Mouse (Mus musculus): ENCODE measurements around the gene Ltbp2. TPM values are rescaled to one million over a fixed set of nuclear protein-coding genes. Genes with fewer than 3 reads are reported as not detected.

Ltbp2 gene
- total RNA-seq, 2 experiments from 2014 or later = 5.6 to 6.1 TPM

DNA sequence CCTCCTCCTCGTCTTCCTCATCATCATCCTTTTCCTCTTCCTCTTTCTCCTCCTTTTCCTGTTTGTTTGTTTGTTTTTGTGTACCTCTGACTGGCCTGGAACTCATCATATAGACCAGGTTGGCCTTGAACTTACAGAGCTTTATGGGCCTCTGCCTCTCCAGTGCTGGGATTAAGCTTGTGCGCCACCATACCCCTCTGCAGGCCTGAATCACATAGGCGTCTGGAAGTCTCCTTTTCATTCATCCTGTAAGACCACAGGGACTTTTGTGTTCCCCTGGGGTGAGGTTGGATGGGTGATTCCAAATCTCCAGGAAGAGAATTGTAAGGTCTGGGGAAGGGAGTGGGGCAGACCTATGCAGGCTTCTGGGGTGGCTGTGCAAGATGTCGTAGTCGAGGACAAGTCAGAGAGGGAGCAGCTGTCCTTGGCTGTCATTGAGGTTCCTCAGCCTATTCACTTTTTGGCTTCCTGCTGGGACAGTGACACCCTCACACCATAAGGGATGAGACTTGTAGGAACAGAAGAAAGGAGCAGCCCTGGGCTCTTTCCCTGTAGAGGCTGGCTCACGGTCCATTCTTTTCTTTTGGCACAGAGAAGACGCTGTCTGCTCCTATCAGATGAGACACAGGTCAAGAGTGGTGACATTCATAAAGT lies 8.2 kb upstream of the Ltbp2 start:
- DNase-seq = peak; percentile 43 to 48
- intact Hi-C loops (cut with DNase I) = no loop called here

- intact Hi-C loops (cut with DNase I) = no loop called here
- no peak for DNase-seq
These were observed 6.5 kb upstream of the Ltbp2 start for GRCm38 (mm10) chr12:84882796-84883195.

DNA sequence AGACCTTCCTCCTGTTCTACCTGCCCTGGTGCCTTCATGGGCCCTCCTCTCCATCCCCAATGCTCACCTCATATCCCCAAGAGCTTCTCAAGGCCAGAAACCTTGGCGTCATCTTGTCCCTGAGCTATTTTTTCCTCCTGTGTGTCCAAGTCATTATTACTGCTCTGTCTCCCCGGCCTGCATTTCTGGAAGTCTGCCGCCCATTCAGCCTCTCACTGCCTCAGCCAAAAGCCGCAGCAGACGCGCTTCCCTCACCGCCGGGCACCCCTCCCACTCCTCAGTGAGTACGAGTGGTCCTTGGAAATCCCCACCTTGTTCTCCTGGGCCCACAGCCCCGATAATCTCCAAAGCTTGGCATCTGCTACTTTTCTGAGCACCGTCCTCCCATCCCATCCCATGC lies 3.8 kb upstream of the Ltbp2 start:
- intact Hi-C loops (cut with DNase I) = no loop called here
- DNase-seq = peak in 1 of 2 experiments; percentile 60

DNA sequence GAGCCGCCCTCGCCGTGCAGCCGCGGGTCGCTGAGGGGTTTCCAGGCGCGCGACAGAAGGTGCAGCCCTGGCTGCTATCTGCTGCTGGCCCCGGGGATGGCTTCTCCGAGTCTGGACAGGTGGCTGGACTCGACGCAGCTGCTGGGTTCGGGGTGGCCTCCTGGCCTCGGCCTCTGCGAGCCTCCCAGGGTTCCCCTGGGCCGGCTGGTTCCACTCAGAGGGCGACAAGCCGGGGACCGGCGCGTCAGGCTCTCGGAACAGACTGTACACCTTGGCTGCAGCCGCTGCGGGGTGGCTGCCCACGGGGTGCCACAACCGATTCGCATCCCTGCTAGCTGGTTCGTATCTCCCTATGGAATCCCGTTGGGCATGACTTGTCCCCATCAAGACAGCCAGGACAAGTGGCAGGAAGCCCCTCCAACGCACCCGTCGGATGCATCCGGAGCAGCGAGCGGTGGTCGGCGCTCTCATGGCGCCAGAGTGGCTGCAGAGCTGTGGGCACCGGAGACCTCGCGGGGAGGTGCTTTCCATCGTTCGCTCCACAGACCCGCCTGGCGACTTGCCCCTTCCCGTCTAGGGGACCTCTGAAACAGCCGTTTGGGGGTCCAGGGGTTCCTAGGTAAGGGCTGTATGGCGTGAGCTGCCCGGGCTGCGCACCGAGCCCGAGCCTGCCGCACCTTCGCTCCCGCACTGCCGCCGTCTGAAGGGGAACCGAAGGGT lies 411 bp downstream of the Ltbp2 start:
- intact Hi-C loops (cut with DNase I) = loop anchor here (5.0 kb wide), 2 partner anchors 89 to 96 kb away; partner anchors contain the start of genes Arel1 and Fcf1
- peak in 1 of 2 experiments; percentile 34 for DNase-seq

DNA sequence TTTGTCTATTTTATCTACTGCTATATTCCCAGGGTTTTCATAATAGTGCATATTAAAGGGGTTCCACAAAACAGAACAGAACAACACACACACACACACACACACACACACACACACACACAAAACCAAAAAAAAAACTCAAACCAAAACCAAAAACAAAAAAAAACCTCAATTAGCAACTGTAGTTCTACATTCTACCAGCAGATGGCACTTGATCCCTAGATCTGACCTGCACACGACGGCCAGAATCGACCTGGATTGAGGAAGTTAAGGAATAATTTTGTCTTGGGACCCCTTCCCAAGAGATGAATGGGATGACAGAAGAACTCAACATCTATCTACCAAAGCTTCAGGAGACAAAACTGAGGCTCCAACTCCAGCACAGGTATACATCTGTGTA lies 2.9 kb downstream of the Ltbp2 start:
- intact Hi-C loops (cut with DNase I) = loop anchor here (5.0 kb wide), 2 partner anchors 159 to 194 kb away; no protein-coding TSS in a partner anchor
- DNase-seq = peak in 1 of 2 experiments; percentile 48

- no peak for DNase-seq
- intact Hi-C loops (cut with DNase I) = loop anchor here (5.0 kb wide), 2 partner anchors 160 to 195 kb away; no protein-coding TSS in a partner anchor
These were observed 4.0 kb downstream of the Ltbp2 start for GRCm38 (mm10) chr12:84872310-84872709.

GRCm38 (mm10) chr12:84865431-84865830 lies 10.9 kb downstream of the Ltbp2 start:
- intact Hi-C loops (cut with DNase I) = no loop called here
- no peak for DNase-seq

- no peak for DNase-seq
- intact Hi-C loops (cut with DNase I) = no loop called here
These were observed 11.5 kb downstream of the Ltbp2 start for GRCm38 (mm10) chr12:84864801-84865200.

GRCm38 (mm10) chr12:84863196-84863595 lies 13.1 kb downstream of the Ltbp2 start:
- intact Hi-C loops (cut with DNase I) = no loop called here
- no peak for DNase-seq

- peak; percentile 70 to 77 for DNase-seq
- intact Hi-C loops (cut with DNase I) = no loop called here
These were observed 14.0 kb downstream of the Ltbp2 start for GRCm38 (mm10) chr12:84862136-84862910.

- intact Hi-C loops (cut with DNase I) = no loop called here
- DNase-seq = no peak
These were observed 17.9 kb downstream of the Ltbp2 start for GRCm38 (mm10) chr12:84858149-84859113.

DNA sequence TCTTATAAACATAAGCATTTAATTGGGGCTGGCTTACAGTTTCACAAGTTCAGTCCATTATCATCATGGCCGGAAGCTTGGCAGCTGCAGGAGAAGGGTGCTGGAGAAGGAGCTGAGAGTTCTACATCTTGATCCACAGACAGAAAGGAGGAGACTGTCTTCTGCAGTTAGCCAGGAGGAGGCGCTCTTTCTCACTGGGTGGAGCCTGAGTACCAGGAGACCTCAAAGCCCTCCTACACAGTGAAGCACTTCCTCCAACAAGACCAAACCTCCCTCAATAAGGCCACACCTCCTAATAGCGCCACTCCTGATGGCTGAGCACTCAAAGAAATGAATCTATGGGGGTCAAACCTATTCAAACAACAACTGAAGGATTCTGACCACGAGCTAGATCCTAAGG lies 18.6 kb downstream of the Ltbp2 start:
- DNase-seq = no peak
- intact Hi-C loops (cut with DNase I) = no loop called here

- intact Hi-C loops (cut with DNase I) = no loop called here
- DNase-seq = peak in 1 of 2 experiments; percentile 41
These were observed 19.8 kb downstream of the Ltbp2 start for GRCm38 (mm10) chr12:84856532-84856931.

GRCm38 (mm10) chr12:84855084-84855625 lies 21.2 kb downstream of the Ltbp2 start:
- no peak for DNase-seq
- intact Hi-C loops (cut with DNase I) = no loop called here

DNA sequence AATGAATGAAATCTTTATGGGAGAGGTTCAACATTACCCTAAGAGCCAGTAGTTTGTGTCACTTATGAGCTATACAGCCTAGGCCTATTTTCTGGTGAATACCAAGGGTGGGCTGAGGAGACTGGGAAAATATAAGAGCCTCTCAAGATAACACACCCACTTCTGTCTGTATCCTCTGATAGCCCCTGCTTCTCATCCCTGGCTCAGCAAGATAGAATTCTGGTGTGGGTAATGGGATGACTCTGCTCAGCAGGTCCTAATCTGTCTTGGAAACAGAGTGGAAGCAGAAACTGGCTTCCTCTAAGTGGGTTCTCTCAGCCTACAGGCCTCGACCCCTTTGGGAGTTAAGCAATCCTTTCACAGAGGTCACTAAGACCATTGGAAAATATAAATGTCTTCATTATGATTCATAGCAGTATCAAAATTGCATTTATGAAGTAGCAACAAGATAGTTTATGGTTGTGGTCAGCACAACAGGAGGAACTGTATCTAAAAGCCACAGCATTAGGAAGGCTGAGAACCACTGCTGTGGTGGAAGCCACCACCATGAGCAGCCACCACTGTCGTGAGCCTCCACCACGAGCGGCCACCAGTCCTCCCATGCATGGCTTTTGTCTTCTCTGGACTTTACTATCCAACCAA lies 21.8 kb downstream of the Ltbp2 start:
- no peak for DNase-seq
- intact Hi-C loops (cut with DNase I) = no loop called here

DNA sequence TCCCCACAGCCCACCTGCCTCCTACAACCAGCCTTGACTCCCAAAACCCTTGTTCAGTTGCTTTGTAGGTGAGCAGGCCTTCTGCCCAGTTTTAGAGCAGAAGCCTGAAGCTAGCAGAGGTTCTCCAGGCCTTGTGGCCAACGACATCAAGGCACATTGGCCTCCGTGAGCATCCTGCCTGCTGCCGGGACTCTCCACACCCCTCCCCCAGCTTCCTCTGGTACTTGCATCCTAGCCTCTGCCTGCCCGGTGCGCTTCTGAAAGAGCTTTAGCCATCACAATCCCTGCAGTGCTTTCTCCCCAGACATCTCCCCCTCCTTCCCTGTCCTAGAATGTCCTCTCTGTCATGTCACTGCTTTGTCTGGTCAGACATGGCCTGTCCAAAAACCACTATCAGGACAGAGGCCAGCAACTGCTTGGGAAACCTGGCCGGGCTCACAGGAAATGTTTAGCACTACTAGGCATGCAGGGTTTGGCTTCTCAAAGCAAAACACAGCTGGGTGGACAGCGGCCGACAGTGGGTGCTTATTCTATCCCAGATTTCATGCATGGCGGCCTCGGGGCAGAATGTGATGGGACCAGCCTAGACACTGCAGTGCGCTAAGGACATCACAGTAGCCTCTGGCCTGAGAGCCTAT lies 24.8 kb downstream of the Ltbp2 start:
- peak; percentile 71 to 79 for DNase-seq
- intact Hi-C loops (cut with DNase I) = no loop called here

- intact Hi-C loops (cut with DNase I) = no loop called here
- DNase-seq = no peak
These were observed 28.4 kb downstream of the Ltbp2 start for GRCm38 (mm10) chr12:84847882-84848281.

- no peak for DNase-seq
- intact Hi-C loops (cut with DNase I) = no loop called here
These were observed 28.9 kb downstream of the Ltbp2 start for GRCm38 (mm10) chr12:84847480-84847879.

GRCm38 (mm10) chr12:84846594-84847014 lies 29.7 kb downstream of the Ltbp2 start:
- intact Hi-C loops (cut with DNase I) = no loop called here
- no peak for DNase-seq

All from heart, postnatal 10 days (tissue).